Mouse (Mus musculus) lung, adult 2 months (tissue): Measurements from ENCODE around the gene F5. TPM values are rescaled to one million over a fixed set of nuclear protein-coding genes. Genes with fewer than 3 reads are reported as not detected.
A peak's percentile ranks its signal among the peaks of the same experiment; 100 is the strongest.

Source experiments
- DNase-seq: peaks from one replicate; pipeline ENCODE4 v3.0.0; 2022
- H3K4me1 ChIP-seq: fragments of 200-500 bp; 2 replicates; pipeline ENCODE4 v1.6.1; 2011; ENCODE audit warnings: low read length; ENCODE audit not compliant: control insufficient read depth, insufficient read depth
- H3K4me3 ChIP-seq: fragments of 200-500 bp; replicated peaks from 2 replicates; pipeline ENCODE3; 2011; ENCODE audit warnings: low read depth, mild to moderate bottlenecking, control low read depth, low read length; ENCODE audit errors: extremely low read depth
- CTCF ChIP-seq: fragments of 200-500 bp; IDR thresholded peaks from 2 replicates; pipeline ENCODE4 v1.5.1; 2011; ENCODE audit warnings: mild to moderate bottlenecking, low read length, control low read depth; ENCODE audit not compliant: insufficient read depth
- POLR2A ChIP-seq: fragments of 200-500 bp; IDR thresholded peaks from 2 replicates; pipeline ENCODE4 v1.6.1; 2011; ENCODE audit warnings: low read depth, mild to moderate bottlenecking, control low read depth, low read length, borderline replicate concordance; ENCODE audit errors: extremely low read depth
- WGBS: fragments of 180-500 bp; shearing (Covaris S2); methylation state at CpG from one replicate; pipeline ENCODE4 v1.1.7; 2018; 5-methylcytosine and 5-hydroxymethylcytosine counted together
- polyA plus RNA-seq: library from polyadenylated mRNA; depleted of rRNA; stranded (reverse); fragments of >200 nt; gene quantifications from 2 replicates; pipeline ENCODE4 v1.2.3, GENCODE M21; 2012; rRNA removed

The F5 gene
- polyA plus RNA-seq, 1 experiment = 1.8 TPM

GRCm38 (mm10) chr1:164249332-164249711 is 97.7 kb downstream of the F5 start:
- DNase-seq = no peak
- Histone ChIP-seq H3K4me1 (peaks cover 9% of the 10 kb centered on the region; the same call in 1 of the 2 replicates), H3K4me3 (peak overlapping the region; percentile 85)
- 1% methylated on average over 33 of the region's 33 CpGs for WGBS
- TF ChIP-seq POLR2A (no peak), CTCF (no peak)

- TF ChIP-seq CTCF (no peak), POLR2A (no peak)
- H3K4me1 ChIP-seq = peaks cover 9% of the 10 kb centered on the region; the same call in 1 of the 2 replicates
- H3K4me3 ChIP-seq = no peak overlapping the region
- no peak for DNase-seq
- WGBS = 59% methylated on average over 8 of the region's 8 CpGs
Observed at GRCm38 (mm10) chr1:164250391-164251150, 98.9 kb downstream of the F5 start.

GRCm38 (mm10) chr1:164251438-164251837 is 99.8 kb downstream of the F5 start:
- no peak for DNase-seq
- WGBS = 89% methylated on average over 1 of the region's 1 CpGs
- Histone ChIP-seq H3K4me3 (no peak overlapping the region), H3K4me1 (peaks cover 9% of the 10 kb centered on the region; the same call in 1 of the 2 replicates)
- TF ChIP-seq POLR2A (no peak), CTCF (no peak)

- WGBS = 73% methylated on average over 5 of the region's 5 CpGs
- TF ChIP-seq POLR2A (no peak), CTCF (no peak)
- H3K4me1 ChIP-seq = peaks cover 9% of the 10 kb centered on the region; the same call in 1 of the 2 replicates
- DNase-seq = no peak
- no peak overlapping the region for H3K4me3 ChIP-seq
Observed at GRCm38 (mm10) chr1:164252551-164252950, 100.9 kb downstream of the F5 start.

- 78% methylated on average over 3 of the region's 3 CpGs for WGBS
- Histone ChIP-seq H3K4me1 (peaks cover 6% of the 10 kb centered on the region; the same call in 1 of the 2 replicates), H3K4me3 (no peak overlapping the region)
- no peak for DNase-seq
- no peak for TF ChIP-seq POLR2A
- TF ChIP-seq CTCF = no peak
Observed at GRCm38 (mm10) chr1:164254836-164255235, 103.2 kb downstream of the F5 start.

- no peak for TF ChIP-seq POLR2A
- TF ChIP-seq CTCF = no peak
- DNase-seq = no peak
- 48% methylated on average over 16 of the region's 16 CpGs for WGBS
- H3K4me1 ChIP-seq = no peaks in the 10 kb centered on the region
- H3K4me3 ChIP-seq = no peak overlapping the region
Observed at GRCm38 (mm10) chr1:164260171-164261028, 108.8 kb downstream of the F5 start.

GRCm38 (mm10) chr1:164261553-164261952 is 109.9 kb downstream of the F5 start:
- Histone ChIP-seq H3K4me3 (no peak overlapping the region), H3K4me1 (no peaks in the 10 kb centered on the region)
- TF ChIP-seq POLR2A (no peak), CTCF (no peak)
- 72% methylated on average over 7 of the region's 7 CpGs for WGBS
- DNase-seq = no peak

Other genes starting within 250 kb of the F5 start
- 6.3 and 7.1 TPM in 2 replicates for gene Scyl3, start 222.7 kb upstream of the F5 start, polyA plus RNA-seq
- 0.40 and 0.67 TPM in 2 replicates for gene BC055324, start 157.0 kb upstream of the F5 start, polyA plus RNA-seq
- 0.28 and 0.92 TPM in 2 replicates for gene Mettl18, start 156.9 kb upstream of the F5 start, polyA plus RNA-seq
- 0.33 and 0.58 TPM in 2 replicates for gene Sele, start 103.6 kb upstream of the F5 start, polyA plus RNA-seq
- gene Sell, start 89.9 kb upstream of the F5 start, polyA plus RNA-seq = 6.3 and 11.1 TPM in 2 replicates
- 3.3 and 7.4 TPM in 2 replicates for gene Selp, start 36.6 kb upstream of the F5 start, polyA plus RNA-seq
- gene Slc19a2, start 97.2 kb downstream of the F5 start, polyA plus RNA-seq = 5.7 and 8.4 TPM in 2 replicates
- 3.4 and 5.5 TPM in 2 replicates for gene Ccdc181, start 123.7 kb downstream of the F5 start, polyA plus RNA-seq
- gene Nme7, start 152.3 kb downstream of the F5 start, polyA plus RNA-seq = 3.0 and 5.0 TPM in 2 replicates
- 3.3 and 6.0 TPM in 2 replicates for gene Blzf1, start 155.7 kb downstream of the F5 start, polyA plus RNA-seq